Mouse (Mus musculus) C2C12 (cell line): Measurements from ENCODE around the gene Slc44a5.

Source experiments
- CEBPB ChIP-seq: IDR thresholded peaks from one replicate; pipeline ENCODE4 v1.6.1; 2011; ENCODE audit warnings: low read depth, mild to moderate bottlenecking, control low read depth, moderate library complexity
- CTCF ChIP-seq: IDR thresholded peaks from one replicate; pipeline ENCODE4 v1.5.1; 2011; ENCODE audit not compliant: control insufficient read depth, insufficient read depth, insufficient read length
- FOSL1 ChIP-seq: IDR thresholded peaks from one replicate; pipeline ENCODE4 v1.8.0; 2011; ENCODE audit warnings: mild to moderate bottlenecking, low read length; ENCODE audit not compliant: poor library complexity, insufficient read depth, severe bottlenecking
- MAX ChIP-seq: IDR thresholded peaks from one replicate; pipeline ENCODE4 v1.6.1; 2011; ENCODE audit warnings: mild to moderate bottlenecking, control low read depth
- MYOG ChIP-seq: IDR thresholded peaks from one replicate; pipeline ENCODE4 v1.6.1; 2011; ENCODE audit not compliant: control insufficient read depth, insufficient read length; ENCODE audit errors: extremely low read depth
- USF1 ChIP-seq: IDR thresholded peaks from one replicate; pipeline ENCODE4 v1.6.1; 2011; ENCODE audit warnings: low read depth, mild to moderate bottlenecking, control low read depth, moderate library complexity

GRCm38 (mm10) chr3:154171881-154172592 lies 198.8 kb downstream of the Slc44a5 start:
- TF ChIP-seq CTCF (no peak), CEBPB (no peak), USF1 (no peak), MAX (no peak), FOSL1 (no peak), MYOG (no peak)
